Mouse (Mus musculus) kidney, adult 2 months (tissue): Measurements from ENCODE around the gene Arhgap19.

Experiments used
- CTCF ChIP-seq: fragments of 200-500 bp; conservative IDR thresholded peaks from 2 replicates; pipeline ENCODE4 v1.5.1; 2011; ENCODE audit warnings: low read depth, mild to moderate bottlenecking, control low read depth, low read length, moderate library complexity, mixed read lengths; ENCODE audit not compliant: insufficient read depth, insufficient read length
- POLR2A ChIP-seq: fragments of 200-500 bp; IDR thresholded peaks from one replicate; pipeline ENCODE4 v1.6.1; 2011; ENCODE audit warnings: low read depth, low read length, control low read depth

DNA sequence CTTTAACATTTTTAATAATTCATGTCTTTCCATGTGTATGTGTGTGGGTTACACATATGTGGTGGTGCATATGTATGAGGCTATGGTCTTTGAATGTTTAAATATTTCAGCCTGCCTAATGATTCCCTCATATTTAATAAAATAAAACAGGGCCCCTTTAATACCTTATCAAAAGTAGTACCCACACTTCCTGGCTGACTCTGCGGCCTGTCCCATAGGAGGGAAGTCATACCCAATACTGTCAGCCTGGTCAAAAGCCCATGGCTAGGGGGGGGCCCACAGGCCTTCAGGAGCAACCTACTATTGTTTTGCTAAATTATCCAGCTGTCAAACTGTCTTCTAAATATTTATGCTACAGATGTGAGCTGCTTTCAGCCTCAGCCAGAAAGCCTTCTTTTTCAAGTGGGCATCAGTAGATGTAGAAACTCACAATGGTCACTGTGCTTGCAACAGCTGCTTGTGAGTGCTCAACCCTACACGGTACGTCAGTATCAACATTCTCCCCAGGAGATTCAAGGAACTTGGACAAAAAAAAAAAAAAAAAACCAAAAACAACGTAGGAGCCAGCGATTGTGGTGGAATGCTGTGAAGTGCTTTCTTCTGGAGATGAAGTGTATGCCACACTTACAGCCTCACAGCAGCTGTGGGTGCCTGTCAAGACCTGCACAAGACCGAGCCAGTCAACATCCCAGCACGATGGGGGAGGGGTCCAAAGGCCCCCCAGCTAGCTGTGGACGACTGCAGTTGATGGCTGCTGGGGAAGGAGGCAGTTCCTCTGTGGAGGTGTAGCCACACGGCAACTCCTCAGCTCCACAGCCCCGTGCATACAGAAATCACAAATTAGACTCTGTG, 12.5 kb downstream of the Arhgap19 start:
- TF ChIP-seq POLR2A (no peak), CTCF (no peak)
